Mouse (Mus musculus): ENCODE measurements around the gene Pom121l2. TPM values are rescaled to one million over a fixed set of nuclear protein-coding genes. Genes with fewer than 3 reads are reported as not detected.

Pom121l2 gene
- total RNA-seq, 2 experiments from 2014 or later: not detected

Small RNAs within 50 kb of the gene (microRNA-seq; reads per million reads assigned to microRNA genes)
- gene Gm44390: 0 reads per million in 2 experiments

Other genes with a start within 250 kb of the Pom121l2 start
- 10 to 100 TPM; 84.6 to 87.5 TPM for gene Hist1h4j, start 246.1 kb upstream of the Pom121l2 start, total RNA-seq (2021)
- gene Hist1h4k, start 230.7 kb upstream of the Pom121l2 start, total RNA-seq (2021): 1,000 to 10,000 TPM in 1 of 2 experiments, 100 to 1,000 TPM in 1; 995 to 1,039 TPM
- 100 to 1,000 TPM; 186 to 191 TPM for gene Hist1h2ak, start 227.4 kb upstream of the Pom121l2 start, total RNA-seq (2021)
- gene Hist1h2bn, start 227.1 kb upstream of the Pom121l2 start, total RNA-seq (2021): 100 to 1,000 TPM; 295 to 300 TPM
- gene Hist1h1b, start 200.6 kb upstream of the Pom121l2 start, total RNA-seq (2021): 100 to 1,000 TPM; 295 to 307 TPM
- 100 to 1,000 TPM; 504 to 518 TPM for gene Hist1h3i, start 197.8 kb upstream of the Pom121l2 start, total RNA-seq (2021)
- gene Hist1h2an, start 194.0 kb upstream of the Pom121l2 start, total RNA-seq (2021): 100 to 1,000 TPM in 1 of 2 experiments, 10 to 100 TPM in 1; 94.5 to 114 TPM
- 100 to 1,000 TPM; 213 to 224 TPM for gene Hist1h2bp, start 193.7 kb upstream of the Pom121l2 start, total RNA-seq (2021)
- 100 to 1,000 TPM; 420 to 457 TPM for gene Hist1h2bq, start 171.0 kb upstream of the Pom121l2 start, total RNA-seq (2021)
- not detected for gene Hist1h2ao, start 170.7 kb upstream of the Pom121l2 start, total RNA-seq (2021)
- gene Hist1h4m, start 169.4 kb upstream of the Pom121l2 start, total RNA-seq (2021): 100 to 1,000 TPM; 679 to 704 TPM
- 10 to 100 TPM; 54.0 to 56.5 TPM for gene Hist1h4n, start 149.0 kb upstream of the Pom121l2 start, total RNA-seq (2021)
- 100 to 1,000 TPM; 717 to 739 TPM for gene Hist1h2ap, start 147.7 kb upstream of the Pom121l2 start, total RNA-seq (2021)
- 100 to 1,000 TPM; 420 to 457 TPM for gene Hist1h2br, start 147.5 kb upstream of the Pom121l2 start, total RNA-seq (2021)
- 1 to 10 TPM; 3.9 TPM for gene Zfp184, start 36.1 kb upstream of the Pom121l2 start, total RNA-seq (2021)
- gene Prss16, start 28.5 kb downstream of the Pom121l2 start, total RNA-seq (2021): not detected
- 100 to 1,000 TPM; 504 to 579 TPM for gene Hist1h2ah, start 54.4 kb downstream of the Pom121l2 start, total RNA-seq (2021)
- 100 to 1,000 TPM; 416 to 424 TPM for gene Hist1h2bk, start 54.7 kb downstream of the Pom121l2 start, total RNA-seq (2021)
- 100 to 1,000 TPM; 139 to 147 TPM for gene Hist1h4i, start 60.2 kb downstream of the Pom121l2 start, total RNA-seq (2021)
- gene Hist1h2ag, start 61.8 kb downstream of the Pom121l2 start, total RNA-seq (2021): 100 to 1,000 TPM; 359 to 370 TPM
- 100 to 1,000 TPM; 284 to 295 TPM for gene Hist1h2bj, start 62.0 kb downstream of the Pom121l2 start, total RNA-seq (2021)
- gene Vmn1r188, start 103.2 kb downstream of the Pom121l2 start, total RNA-seq (2021): not detected
- gene Vmn1r189, start 124.6 kb downstream of the Pom121l2 start, total RNA-seq (2021): not detected
- not detected for gene Vmn1r191, start 202.8 kb downstream of the Pom121l2 start, total RNA-seq (2021)
- gene Vmn1r192, start 209.9 kb downstream of the Pom121l2 start, total RNA-seq (2021): not detected
- gene Vmn1r193, start 242.0 kb downstream of the Pom121l2 start, total RNA-seq (2021): not detected

Data from heart, postnatal 4 days (tissue).